17 mouse cellular contexts compared by ENCODE assay signal in the genomic region with DNA sequence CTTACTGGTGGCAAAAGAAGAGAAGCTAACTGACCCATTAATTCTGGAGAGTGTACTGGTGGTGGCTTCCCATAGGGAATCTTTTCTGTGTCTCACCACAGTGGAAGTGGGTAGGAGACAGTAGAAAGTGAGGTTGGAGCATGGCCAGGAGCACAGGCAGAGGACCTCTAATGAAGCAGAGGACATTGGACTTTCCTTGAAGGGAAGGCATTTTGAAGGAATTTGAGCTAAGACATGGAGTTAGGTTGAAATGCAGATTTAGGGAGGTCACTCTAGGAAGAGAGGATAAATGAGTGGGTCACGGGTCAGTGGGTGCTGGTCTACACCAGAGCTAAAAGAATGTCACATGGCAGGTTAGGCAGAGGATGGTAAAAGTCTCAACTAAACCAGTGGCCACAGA.
"Had no signal": no experiment of that assay in that cellular context is flagged by ENCODE, and none has a peak within 500 bp of the region (broad histone marks: within the 10 kb centered on the region; RNA-seq: fewer than 3 reads in every experiment).

No protein-coding gene starts in this region.

- H3K4me1 ChIP-seq: liver, embryonic 13.5 days; neural tube, embryonic 12.5 days; neural tube, embryonic 15.5 days; stomach, embryonic 15.5 days had no signal

- H3K9ac ChIP-seq: liver, embryonic 13.5 days; neural tube, embryonic 12.5 days; neural tube, embryonic 15.5 days; stomach, embryonic 15.5 days had no signal

- H3K4me2 ChIP-seq: liver, embryonic 13.5 days; midbrain, embryonic 11.5 days; neural tube, embryonic 12.5 days; neural tube, embryonic 15.5 days; stomach, embryonic 15.5 days had no signal

- H3K27ac ChIP-seq: layer of hippocampus, adult 2 months; left cerebral cortex, adult 2 months; liver, embryonic 13.5 days; neural tube, embryonic 12.5 days; neural tube, embryonic 15.5 days; stomach, embryonic 15.5 days had no signal

- DNase-seq: layer of hippocampus, adult 9-11 months; liver, embryonic 13.5 days; lung, adult 2 months; lung, postnatal 14 days; lung, postnatal 4 days; midbrain, embryonic 14.5 days; right cerebral cortex, adult 18-20 months; right cerebral cortex, postnatal 14 days; right cerebral cortex, postnatal 4 days; thymus, postnatal 36 days had no signal

- H3K9me3 ChIP-seq: liver, embryonic 13.5 days; neural tube, embryonic 12.5 days; neural tube, embryonic 15.5 days; stomach, embryonic 15.5 days had no signal

- H3K27me3 ChIP-seq: liver, embryonic 13.5 days; neural tube, embryonic 12.5 days; neural tube, embryonic 15.5 days; stomach, embryonic 15.5 days had no signal

- ATAC-seq: intestine, postnatal 0 days had no signal

- H3K36me3 ChIP-seq: liver, embryonic 13.5 days; neural tube, embryonic 12.5 days; neural tube, embryonic 15.5 days; stomach, embryonic 15.5 days had no signal

- H3K4me3 ChIP-seq: layer of hippocampus, adult 2 months; left cerebral cortex, adult 2 months; liver, embryonic 13.5 days; neural tube, embryonic 12.5 days; neural tube, embryonic 15.5 days; stomach, embryonic 15.5 days had no signal
